Mouse (Mus musculus) heart, adult 2 months (tissue): ENCODE measurements around the gene Camsap3. TPM values are rescaled to one million over a fixed set of nuclear protein-coding genes. Genes with fewer than 3 reads are reported as not detected.

Experiments
- DNase-seq, 2 experiments: peaks; one replicate each; pipeline ENCODE4 v3.0.0; 2021
- H3K27ac ChIP-seq: fragments of 200-600 bp; 2 replicates; pipeline ENCODE4 v1.8.1; 2022
- H3K27me3 ChIP-seq: fragments of 200-500 bp; 2 replicates; pipeline ENCODE4 v1.6.1; 2012; ENCODE audit warnings: mild to moderate bottlenecking, low read length, inconsistent platforms, mixed read lengths; ENCODE audit not compliant: control insufficient read depth, insufficient read depth
- H3K36me3 ChIP-seq: fragments of 200-500 bp; 2 replicates; pipeline ENCODE4 v1.6.1; 2012; ENCODE audit warnings: low read length, inconsistent platforms; ENCODE audit not compliant: control insufficient read depth, insufficient read depth
- H3K4me1 ChIP-seq: fragments of 200-500 bp; 2 replicates; pipeline ENCODE4 v1.6.1; 2011; ENCODE audit warnings: low read length; ENCODE audit not compliant: control insufficient read depth, insufficient read depth
- H3K4me3 ChIP-seq: fragments of 200-600 bp; 2 replicates; pipeline ENCODE4 v1.8.1; 2022
- H3K79me2 ChIP-seq: fragments of 200-500 bp; replicated peaks from 2 replicates; pipeline ENCODE4 v1.6.1; 2012; ENCODE audit warnings: mild to moderate bottlenecking, inconsistent platforms, low read length, moderate library complexity, mixed read lengths; ENCODE audit not compliant: control insufficient read depth, insufficient read depth
- H3K9ac ChIP-seq: fragments of 200-500 bp; 2 replicates; pipeline ENCODE4 v1.6.1; 2012; ENCODE audit warnings: low read depth, mild to moderate bottlenecking, control low read depth, inconsistent platforms, low read length, mixed read lengths
- CTCF ChIP-seq: fragments of 200-600 bp; IDR thresholded peaks from 2 replicates; pipeline ENCODE4 v1.8.1; 2022; ENCODE audit warnings: antibody characterized with exemption, mild to moderate bottlenecking, moderate library complexity
- EP300 ChIP-seq: fragments of 200-500 bp; IDR thresholded peaks from 2 replicates; pipeline ENCODE4 v1.6.1; 2011; ENCODE audit warnings: low read depth, low read length, control low read depth; ENCODE audit not compliant: insufficient read depth
- POLR2A ChIP-seq: fragments of 200-500 bp; IDR thresholded peaks from 2 replicates; pipeline ENCODE4 v1.6.1; 2011; ENCODE audit warnings: mild to moderate bottlenecking, low read depth, low read length, control low read depth; ENCODE audit not compliant: insufficient read depth
- WGBS: fragments of 180-500 bp; shearing (Covaris S2); methylation state at CpG from one replicate; pipeline ENCODE4 v1.1.7; 2018; 5-methylcytosine and 5-hydroxymethylcytosine counted together
- intact Hi-C: fragments of 180-260 bp; cut with DNase I; formaldehyde crosslinking; loops from one replicate; pipeline ENCODE4 v1.15.1; 2025
- polyA plus RNA-seq: library from polyadenylated mRNA; depleted of rRNA; stranded (reverse); fragments of >200 nt; gene quantifications from 2 replicates; pipeline ENCODE4 v1.2.3, GENCODE M21; 2012
- total RNA-seq, 2 experiments: library from RNA; stranded (reverse); gene quantifications; 2 replicates each; pipeline ENCODE4 v1.2.3; 2021

Gene Camsap3
- total and polyA plus RNA-seq, 3 experiments = 0.68 to 1.9 (median 1.2) TPM

- no peak overlapping the region for H3K27ac ChIP-seq
- no peaks in the 10 kb centered on the region for H3K79me2 ChIP-seq
- H3K36me3 ChIP-seq = no peaks in the 10 kb centered on the region
- no peak overlapping the region for H3K9ac ChIP-seq
- intact Hi-C loops = no loop called here
- no peaks in the 10 kb centered on the region; the same call in 1 of the 2 replicates for H3K27me3 ChIP-seq
- WGBS = 67% methylated on average over 4 of the region's 4 CpGs
- DNase-seq = no peak
- H3K4me3 ChIP-seq = no peak overlapping the region
- TF ChIP-seq POLR2A (no peak), CTCF (no peak), EP300 (no peak)
- H3K4me1 ChIP-seq = no peaks in the 10 kb centered on the region
Measured at GRCm38 (mm10) chr8:3647561-3647960, 60.5 kb downstream of the Camsap3 start.

GRCm38 (mm10) chr8:3648268-3648667 lies 61.2 kb downstream of the Camsap3 start:
- intact Hi-C loops = no loop called here
- 56% methylated on average over 2 of the region's 2 CpGs for WGBS
- H3K79me2 ChIP-seq = no peaks in the 10 kb centered on the region
- H3K27me3 ChIP-seq = no peaks in the 10 kb centered on the region; the same call in 1 of the 2 replicates
- no peaks in the 10 kb centered on the region for H3K36me3 ChIP-seq
- no peak overlapping the region for H3K9ac ChIP-seq
- no peak for TF ChIP-seq POLR2A
- H3K27ac ChIP-seq = no peak overlapping the region
- DNase-seq = no peak
- H3K4me3 ChIP-seq = no peak overlapping the region
- H3K4me1 ChIP-seq = no peaks in the 10 kb centered on the region

- Histone ChIP-seq H3K9ac (no peak overlapping the region), H3K4me3 (no peak overlapping the region), H3K4me1 (no peaks in the 10 kb centered on the region), H3K79me2 (no peaks in the 10 kb centered on the region), H3K27me3 (no peaks in the 10 kb centered on the region; the same call in 1 of the 2 replicates), H3K36me3 (no peaks in the 10 kb centered on the region), H3K27ac (no peak overlapping the region)
- no peak for DNase-seq
- WGBS = 63% methylated on average over 1 of the region's 1 CpGs
- TF ChIP-seq POLR2A (no peak), CTCF (no peak), EP300 (no peak)
- intact Hi-C loops = no loop called here
Measured at GRCm38 (mm10) chr8:3648990-3649389, 61.9 kb downstream of the Camsap3 start.

- intact Hi-C loops = no loop called here
- H3K4me1 ChIP-seq = no peaks in the 10 kb centered on the region
- H3K27me3 ChIP-seq = no peaks in the 10 kb centered on the region
- WGBS = 52% methylated on average over 3 of the region's 3 CpGs
- H3K4me3 ChIP-seq = no peak overlapping the region
- H3K79me2 ChIP-seq = no peaks in the 10 kb centered on the region
- H3K9ac ChIP-seq = no peak overlapping the region
- no peaks in the 10 kb centered on the region for H3K36me3 ChIP-seq
- no peak overlapping the region for H3K27ac ChIP-seq
- TF ChIP-seq POLR2A = no peak
- no peak for TF ChIP-seq EP300
- TF ChIP-seq CTCF = no peak
- no peak for DNase-seq
Measured at GRCm38 (mm10) chr8:3652845-3653244, 65.8 kb downstream of the Camsap3 start.

GRCm38 (mm10) chr8:3654726-3655508 lies 67.8 kb downstream of the Camsap3 start:
- Histone ChIP-seq H3K27ac (no peak overlapping the region), H3K4me3 (no peak overlapping the region), H3K4me1 (no peaks in the 10 kb centered on the region), H3K9ac (no peak overlapping the region), H3K27me3 (no peaks in the 10 kb centered on the region), H3K36me3 (no peaks in the 10 kb centered on the region), H3K79me2 (no peaks in the 10 kb centered on the region)
- intact Hi-C loops = no loop called here
- TF ChIP-seq POLR2A (no peak), EP300 (no peak), CTCF (no peak)
- no peak for DNase-seq
- WGBS = 65% methylated on average over 11 of the region's 11 CpGs

- Histone ChIP-seq H3K4me1 (no peaks in the 10 kb centered on the region), H3K27me3 (no peaks in the 10 kb centered on the region), H3K36me3 (no peaks in the 10 kb centered on the region), H3K27ac (no peak within 1 kb of the TSS), H3K9ac (no peak within 1 kb of the TSS), H3K4me3 (no peak within 1 kb of the TSS), H3K79me2 (no peaks in the 10 kb centered on the region)
- intact Hi-C loops = no loop called here
- 66% methylated on average over 3 of the region's 3 CpGs for WGBS
- no peak for TF ChIP-seq EP300
- TF ChIP-seq CTCF = no peak
- no peak for TF ChIP-seq POLR2A
- no peak for DNase-seq
Measured at GRCm38 (mm10) chr8:3655526-3655925, 68.4 kb downstream of the Camsap3 start, which contains the start of gene Retn. Gene Retn, plus strand, starts transcription at chr8:3655770.
